Mouse (Mus musculus) forebrain, embryonic 11.5 days (tissue): ENCODE measurements around the gene Mgat5. TPM values are rescaled to one million over a fixed set of nuclear protein-coding genes. Genes with fewer than 3 reads are reported as not detected.
A peak's percentile ranks its signal among the peaks of the same experiment; 100 is the strongest.

Experiments
- ATAC-seq: fragments of 200-750 bp; cut with Nextera tagmentation; replicated peaks from 2 replicates; pipeline ENCODE4 v1.8.0; 2017; ENCODE audit warnings: moderate TSS enrichment; ENCODE audit not compliant: low FRiP score
- DNase-seq: peaks from one replicate; pipeline ENCODE4 v3.0.0-alpha.2; 2017; ENCODE audit warnings: low spot score
- H3K27ac ChIP-seq: fragments of 300-500 bp; sonication (generic); 2 replicates; pipeline ENCODE4 v1.5.1; 2014; ENCODE audit warnings: low read depth, low read length
- H3K27me3 ChIP-seq: fragments of 300-500 bp; sonication (generic); 2 replicates; pipeline ENCODE4 v1.6.1; 2014; ENCODE audit warnings: mild to moderate bottlenecking, low read length, mixed read lengths; ENCODE audit not compliant: control insufficient read depth, insufficient read depth
- H3K36me3 ChIP-seq: fragments of 300-500 bp; sonication (generic); 2 replicates; pipeline ENCODE4 v1.6.1; 2014; ENCODE audit warnings: mild to moderate bottlenecking, low read length, moderate library complexity, mixed read lengths; ENCODE audit not compliant: control insufficient read depth, insufficient read depth
- H3K4me1 ChIP-seq: fragments of 300-500 bp; sonication (generic); replicated peaks from 2 replicates; pipeline ENCODE4 v1.6.1; 2014; ENCODE audit warnings: low read length, mixed read lengths; ENCODE audit not compliant: control insufficient read depth, insufficient read depth
- H3K4me2 ChIP-seq: fragments of 300-500 bp; sonication (generic); 2 replicates; pipeline ENCODE4 v1.6.1; 2014; ENCODE audit warnings: low read depth, mild to moderate bottlenecking, low read length, moderate library complexity, mixed read lengths; ENCODE audit not compliant: severe bottlenecking
- H3K4me3 ChIP-seq: fragments of 300-500 bp; sonication (generic); 2 replicates; pipeline ENCODE4 v1.5.1; 2014; ENCODE audit warnings: low read depth, low read length
- H3K9ac ChIP-seq: fragments of 300-500 bp; sonication (generic); 2 replicates; pipeline ENCODE4 v1.6.1; 2014; ENCODE audit warnings: low read length
- H3K9me3 ChIP-seq: fragments of 300-500 bp; sonication (generic); 2 replicates; pipeline ENCODE4 v1.6.1; 2016; ENCODE audit warnings: low read length, mixed read lengths; ENCODE audit not compliant: control insufficient read depth
- WGBS: fragments of 180-500 bp; shearing (Covaris S2); extraction: QIAGEN DNeasy Blood & Tissue Kit; methylation state at CpG from one replicate; pipeline ENCODE4 v1.1.7; 2014; 5-methylcytosine and 5-hydroxymethylcytosine counted together
- polyA plus RNA-seq: library from polyadenylated mRNA; unstranded; fragments of >200 nt; fragmentation: Nextera tagmentation; extraction: Ambion mirVana; gene quantifications from 2 replicates; pipeline ENCODE4 v1.2.1, GENCODE M21; 2014

Mgat5 gene
- polyA plus RNA-seq, 1 experiment from 2014 or later, result 6.6 TPM

- DNase-seq, result peak; percentile 29
- H3K36me3 ChIP-seq, result no peaks in the 10 kb centered on the region
- H3K4me2 ChIP-seq, result no peak overlapping the region
- ATAC-seq, result no peak
- WGBS, result 70% methylated on average over 4 of the region's 4 CpGs
- no peak overlapping the region for H3K4me3 ChIP-seq
- H3K27me3 ChIP-seq, result no peaks in the 10 kb centered on the region
- H3K27ac ChIP-seq, result no peak overlapping the region
- no peaks in the 10 kb centered on the region for H3K4me1 ChIP-seq
- H3K9me3 ChIP-seq, result no peaks in the 10 kb centered on the region
- no peak overlapping the region for H3K9ac ChIP-seq
Measured at GRCm38 (mm10) chr1:127372096-127372495, 167.3 kb downstream of the Mgat5 start.

- H3K9ac ChIP-seq, result no peak overlapping the region
- no peak overlapping the region for H3K27ac ChIP-seq
- H3K4me2 ChIP-seq, result no peak overlapping the region
- no peak overlapping the region for H3K4me3 ChIP-seq
- DNase-seq, result peak; percentile 42
- no peaks in the 10 kb centered on the region for H3K4me1 ChIP-seq
- H3K9me3 ChIP-seq, result no peaks in the 10 kb centered on the region
- H3K27me3 ChIP-seq, result no peaks in the 10 kb centered on the region
- no peak for ATAC-seq
- WGBS, result 54% methylated on average over 5 of the region's 5 CpGs
- no peaks in the 10 kb centered on the region for H3K36me3 ChIP-seq
Measured at GRCm38 (mm10) chr1:127373559-127373958, 168.7 kb downstream of the Mgat5 start.

GRCm38 (mm10) chr1:127374157-127374556, 169.3 kb downstream of the Mgat5 start:
- WGBS, result 85% methylated on average over 3 of the region's 3 CpGs
- Histone ChIP-seq H3K27ac (no peak overlapping the region), H3K9me3 (no peaks in the 10 kb centered on the region), H3K9ac (no peak overlapping the region), H3K36me3 (no peaks in the 10 kb centered on the region), H3K4me2 (no peak overlapping the region), H3K4me3 (no peak overlapping the region), H3K27me3 (no peaks in the 10 kb centered on the region), H3K4me1 (no peaks in the 10 kb centered on the region)
- ATAC-seq (no peak), DNase-seq (no peak)

- WGBS, result 24% methylated on average over 4 of the region's 4 CpGs
- Histone ChIP-seq H3K4me2 (no peak overlapping the region), H3K4me1 (no peaks in the 10 kb centered on the region), H3K4me3 (no peak overlapping the region), H3K27me3 (no peaks in the 10 kb centered on the region), H3K27ac (no peak overlapping the region), H3K36me3 (no peaks in the 10 kb centered on the region; the same call in 1 of the 2 replicates), H3K9ac (no peak overlapping the region), H3K9me3 (no peaks in the 10 kb centered on the region)
- DNase-seq, result no peak
- no peak for ATAC-seq
Measured at GRCm38 (mm10) chr1:127380140-127380539, 175.3 kb downstream of the Mgat5 start.

- Histone ChIP-seq H3K36me3 (no peaks in the 10 kb centered on the region; the same call in 1 of the 2 replicates), H3K27me3 (no peaks in the 10 kb centered on the region), H3K4me3 (no peak overlapping the region), H3K4me2 (no peak overlapping the region), H3K9me3 (no peaks in the 10 kb centered on the region), H3K9ac (no peak overlapping the region), H3K27ac (no peak overlapping the region), H3K4me1 (no peaks in the 10 kb centered on the region)
- DNase-seq (no peak), ATAC-seq (no peak)
- WGBS, result 72% methylated on average over 13 of the region's 13 CpGs
Measured at GRCm38 (mm10) chr1:127380749-127381501, 176.1 kb downstream of the Mgat5 start.

GRCm38 (mm10) chr1:127383071-127383470, 178.3 kb downstream of the Mgat5 start:
- WGBS, result 87% methylated on average over 7 of the region's 7 CpGs
- no peaks in the 10 kb centered on the region for H3K9me3 ChIP-seq
- no peak overlapping the region for H3K4me3 ChIP-seq
- H3K36me3 ChIP-seq, result no peaks in the 10 kb centered on the region; the same call in 1 of the 2 replicates
- no peak overlapping the region for H3K9ac ChIP-seq
- no peak overlapping the region for H3K27ac ChIP-seq
- no peaks in the 10 kb centered on the region for H3K27me3 ChIP-seq
- ATAC-seq (no peak), DNase-seq (no peak)
- no peaks in the 10 kb centered on the region for H3K4me1 ChIP-seq
- H3K4me2 ChIP-seq, result no peak overlapping the region

GRCm38 (mm10) chr1:127387226-127387625, 182.4 kb downstream of the Mgat5 start:
- Histone ChIP-seq H3K27me3 (no peaks in the 10 kb centered on the region), H3K4me2 (no peak overlapping the region), H3K9me3 (no peaks in the 10 kb centered on the region), H3K27ac (no peak overlapping the region), H3K9ac (no peak overlapping the region), H3K36me3 (no peaks in the 10 kb centered on the region; the same call in 1 of the 2 replicates), H3K4me1 (no peaks in the 10 kb centered on the region), H3K4me3 (no peak overlapping the region)
- DNase-seq (no peak), ATAC-seq (no peak)
- WGBS, result 80% methylated on average over 7 of the region's 7 CpGs

- H3K36me3 ChIP-seq, result no peaks in the 10 kb centered on the region; the same call in 1 of the 2 replicates
- H3K4me3 ChIP-seq, result no peak overlapping the region
- no peak overlapping the region for H3K4me2 ChIP-seq
- WGBS, result 81% methylated on average over 9 of the region's 9 CpGs
- DNase-seq (no peak), ATAC-seq (no peak)
- H3K4me1 ChIP-seq, result no peaks in the 10 kb centered on the region
- H3K27me3 ChIP-seq, result no peaks in the 10 kb centered on the region
- no peak overlapping the region for H3K9ac ChIP-seq
- H3K27ac ChIP-seq, result no peak overlapping the region
- H3K9me3 ChIP-seq, result no peaks in the 10 kb centered on the region
Measured at GRCm38 (mm10) chr1:127387661-127388060, 182.8 kb downstream of the Mgat5 start.

- WGBS, result 94% methylated on average over 2 of the region's 2 CpGs
- DNase-seq, result no peak
- no peak for ATAC-seq
- Histone ChIP-seq H3K27me3 (no peaks in the 10 kb centered on the region), H3K4me2 (no peak overlapping the region), H3K36me3 (no peaks in the 10 kb centered on the region), H3K9ac (no peak overlapping the region), H3K27ac (no peak overlapping the region), H3K4me1 (no peaks in the 10 kb centered on the region), H3K4me3 (no peak overlapping the region), H3K9me3 (no peaks in the 10 kb centered on the region)
Measured at GRCm38 (mm10) chr1:127394716-127395115, 189.9 kb downstream of the Mgat5 start.
